9 mouse cellular contexts compared by ENCODE assay signal in genomic region chr5:33994671-33995625, GRCm38 (mm10). TPM values are rescaled to one million over a fixed set of nuclear protein-coding genes. Genes with fewer than 3 reads are reported as not detected.
DNase-seq lines count a peak whose midpoint lies in the region; ATAC-seq and TF ChIP-seq lines count a peak whose summit lies in the region.
"Had no signal": no experiment of that assay in that cellular context is flagged by ENCODE, and none has a peak within 500 bp of the region (broad histone marks: within the 10 kb centered on the region; RNA-seq: fewer than 3 reads in every experiment).

No protein-coding gene starts in this region.

- TF ChIP-seq POLR2A in spleen, adult 2 months (IDR thresholded peaks at IDR 0.05; ENCODE audit: low read depth, low read length) = no peak
- no peak for TF ChIP-seq POLR2A in cortical plate, adult 2 months (IDR thresholded peaks at IDR 0.05; ENCODE audit: extremely low read depth, insufficient read depth, low read length)

- no peak for ATAC-seq in heart, embryonic 15.5 days (replicated peaks; ENCODE audit: insufficient number of reproducible peaks, insufficient read depth, low FRiP score, low read depth)
- ATAC-seq in liver, embryonic 13.5 days (ENCODE audit: low read depth) = no peak

- peak overlapping the region; percentile 95 for H3K4me2 ChIP-seq in heart, embryonic 15.5 days
- peak overlapping the region; percentile 71 for H3K4me2 ChIP-seq in liver, embryonic 13.5 days

- peaks cover 12% of the 10 kb centered on the region; the same call in 1 of the 2 replicates for H3K4me1 ChIP-seq in spleen, adult 2 months (ENCODE audit: control insufficient read depth, insufficient read depth, insufficient read length)
- peaks cover 11% of the 10 kb centered on the region; the same call in 1 of the 2 replicates for H3K4me1 ChIP-seq in cortical plate, adult 2 months (ENCODE audit: control insufficient read depth, insufficient read depth, low read length)
- peaks cover 25% of the 10 kb centered on the region for H3K4me1 ChIP-seq in heart, embryonic 15.5 days (replicated peaks)
- H3K4me1 ChIP-seq in liver, embryonic 13.5 days (replicated peaks) = peaks cover 11% of the 10 kb centered on the region

- no peak overlapping the region for H3K27ac ChIP-seq in spleen, adult 2 months (ENCODE audit: insufficient read depth, low read length)
- H3K27ac ChIP-seq in cortical plate, adult 2 months (ENCODE audit: insufficient read depth, low read length) = peak overlapping the region; percentile 82; the same call in 1 of the 2 replicates
- H3K27ac ChIP-seq in heart, embryonic 15.5 days = no peak overlapping the region
- H3K27ac ChIP-seq in liver, embryonic 13.5 days = no peak overlapping the region

- peak; percentile 10; the same call in 1 of the 2 replicates for TF ChIP-seq CTCF in spleen, adult 2 months (IDR thresholded peaks at IDR 0.05; ENCODE audit: extremely low read depth, insufficient read depth, insufficient read length, insufficient replicate concordance)
- TF ChIP-seq CTCF in cortical plate, adult 2 months (IDR thresholded peaks at IDR 0.05; ENCODE audit: extremely low read depth, insufficient read depth, low read length) = peak; percentile 64

- no peaks in the 10 kb centered on the region for H3K9me3 ChIP-seq in heart, embryonic 15.5 days (replicated peaks)
- H3K9me3 ChIP-seq in liver, embryonic 13.5 days (replicated peaks) = no peaks in the 10 kb centered on the region

- peaks cover 19% of the 10 kb centered on the region for H3K27me3 ChIP-seq in spleen, adult 2 months (ENCODE audit: control insufficient read depth, insufficient read depth, low read length)
- H3K27me3 ChIP-seq in heart, embryonic 15.5 days = peaks cover 59% of the 10 kb centered on the region
- H3K27me3 ChIP-seq in liver, embryonic 13.5 days = peaks cover 61% of the 10 kb centered on the region

- H3K4me3 ChIP-seq in spleen, adult 2 months (ENCODE audit: extremely low read depth, insufficient read depth, insufficient read length) = no peak overlapping the region
- H3K4me3 ChIP-seq in cortical plate, adult 2 months (ENCODE audit: insufficient read depth, low read length) = peak overlapping the region; percentile 64
- peak overlapping the region; percentile 70 for H3K4me3 ChIP-seq in heart, embryonic 15.5 days
- peak overlapping the region; percentile 54; the same call in 1 of the 2 replicates for H3K4me3 ChIP-seq in liver, embryonic 13.5 days (replicated peaks)

- peak in 1 of 2 experiments; percentile 15 for DNase-seq in spleen, adult 2 months (ENCODE audit: low read depth in 1 of 2, low spot score in 2 of 2)
- no peak for DNase-seq in spleen, adult 12 weeks (ENCODE audit: low spot score)
- DNase-seq in kidney, postnatal 36 days = peak; percentile 18 to 75
- no peak for DNase-seq in liver, embryonic 13.5 days
- DNase-seq in neural tube, embryonic 10.5 days (ENCODE audit: extremely low spot score, low spot score) = peak; percentile 31
- no peak for DNase-seq in adipocyte (ENCODE audit: low spot score)

- H3K36me3 ChIP-seq in spleen, adult 2 months (ENCODE audit: control insufficient read depth, insufficient read depth, low read length) = no peaks in the 10 kb centered on the region
- no peaks in the 10 kb centered on the region for H3K36me3 ChIP-seq in heart, embryonic 15.5 days
- H3K36me3 ChIP-seq in liver, embryonic 13.5 days = no peaks in the 10 kb centered on the region
- H3K36me3 ChIP-seq: G1E had no signal

- 55% methylated on average over 28 of the region's 28 CpGs for WGBS in spleen, adult 2 months
- WGBS in heart, embryonic 15.5 days = 33% methylated on average over 28 of the region's 28 CpGs
- 33% methylated on average over 28 of the region's 28 CpGs for WGBS in liver, embryonic 13.5 days (ENCODE audit: insufficient replicate concordance)

- 0 out of 2 replicates have a peak overlapping the region, but pooled peaks have one; percentile 70 for H3K9ac ChIP-seq in heart, embryonic 15.5 days
- no peak overlapping the region for H3K9ac ChIP-seq in liver, embryonic 13.5 days

RNA-seq across cellular contexts. Expression of gene Nat8l, which starts 0.8 kb away (rescaled TPM):
- polyA plus RNA-seq in spleen, adult 2 months (2012; rRNA removed) = 2.8 and 3.6 TPM in 2 replicates
- polyA plus RNA-seq in cortical plate, adult 2 months (2012; rRNA removed) = 151 and 153 TPM in 2 replicates
- polyA plus RNA-seq in heart, embryonic 15.5 days (2015; fragmentation: Nextera tagmentation; extraction: Ambion mirVana) = 0.47 and 0.70 TPM in 2 replicates
- 0.05 and 0.06 TPM in 2 replicates for polyA plus RNA-seq in liver, embryonic 13.5 days (2015; fragmentation: Nextera tagmentation; extraction: Ambion mirVana)
- polyA plus RNA-seq: G1E had no signal

RNA-seq across cellular contexts. Expression of gene Gm1673, which starts 11.7 kb away (rescaled TPM):
- 6.0 and 12.8 TPM in 2 replicates for polyA plus RNA-seq in spleen, adult 2 months (2012; rRNA removed)
- 157 and 165 TPM in 2 replicates for polyA plus RNA-seq in cortical plate, adult 2 months (2012; rRNA removed)
- polyA plus RNA-seq in heart, embryonic 15.5 days (2015; fragmentation: Nextera tagmentation; extraction: Ambion mirVana) = 52.9 and 54.1 TPM in 2 replicates
- polyA plus RNA-seq in liver, embryonic 13.5 days (2015; fragmentation: Nextera tagmentation; extraction: Ambion mirVana) = 5.0 and 7.0 TPM in 2 replicates
- polyA plus RNA-seq: G1E had no signal

RNA-seq across cellular contexts. Expression of gene Nelfa, which starts 58.7 kb away (rescaled TPM):
- polyA plus RNA-seq in spleen, adult 2 months (2012; rRNA removed) = 29.8 and 37.2 TPM in 2 replicates
- polyA plus RNA-seq in cortical plate, adult 2 months (2012; rRNA removed) = 26.2 and 27.1 TPM in 2 replicates
- 24.6 and 33.9 TPM in 2 replicates for polyA plus RNA-seq in heart, embryonic 15.5 days (2015; fragmentation: Nextera tagmentation; extraction: Ambion mirVana)
- polyA plus RNA-seq in liver, embryonic 13.5 days (2015; fragmentation: Nextera tagmentation; extraction: Ambion mirVana) = 30.9 and 35.5 TPM in 2 replicates

Comparison
In these comparisons a context has a peak if more than half of its experiments do, and no peak if none do; other contexts are left out.
1. DNase-seq: peak in kidney, postnatal 36 days (2 of 2) and neural tube, embryonic 10.5 days (single experiment); none in spleen, adult 12 weeks (single experiment), liver, embryonic 13.5 days (single experiment) and adipocyte (single experiment).
2. RNA of gene Nat8l, which starts 0.8 kb away (polyA plus RNA-seq): 151 to 153 TPM in cortical plate, adult 2 months; 2.8 to 3.6 TPM in spleen, adult 2 months, 0.47 to 0.70 TPM in heart, embryonic 15.5 days and 0.05 to 0.06 TPM in liver, embryonic 13.5 days; every median in the first group is over 10 times any median in the second.